Mouse (Mus musculus) B cell, adult 2 months (primary cell): ENCODE measurements around the gene Trio.

Experiments used
- DNase-seq, 2 experiments: peaks; one replicate each; pipeline ENCODE4 v3.0.0; 2022

Gene Trio

DNA sequence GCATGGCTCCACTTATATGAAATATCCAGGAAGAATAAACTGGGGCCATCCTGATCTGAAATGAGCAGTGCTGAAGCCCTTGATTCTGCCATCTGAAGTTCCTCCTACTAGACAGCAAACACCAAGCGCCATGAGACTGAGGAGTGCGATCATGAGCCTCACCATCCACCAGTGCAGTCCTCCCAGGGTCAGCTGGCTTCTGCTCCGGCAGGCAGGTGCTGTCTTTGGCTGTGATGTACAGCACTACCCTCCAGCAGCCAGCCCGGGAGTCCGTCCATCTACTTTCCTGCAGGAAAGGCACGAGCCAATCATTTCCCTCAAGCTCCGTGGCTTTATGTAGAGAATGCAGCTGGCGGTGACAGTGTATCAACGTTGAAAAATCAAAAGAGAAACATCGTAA, 10.0 kb upstream of the Trio start:
- DNase-seq, result no peak

DNA sequence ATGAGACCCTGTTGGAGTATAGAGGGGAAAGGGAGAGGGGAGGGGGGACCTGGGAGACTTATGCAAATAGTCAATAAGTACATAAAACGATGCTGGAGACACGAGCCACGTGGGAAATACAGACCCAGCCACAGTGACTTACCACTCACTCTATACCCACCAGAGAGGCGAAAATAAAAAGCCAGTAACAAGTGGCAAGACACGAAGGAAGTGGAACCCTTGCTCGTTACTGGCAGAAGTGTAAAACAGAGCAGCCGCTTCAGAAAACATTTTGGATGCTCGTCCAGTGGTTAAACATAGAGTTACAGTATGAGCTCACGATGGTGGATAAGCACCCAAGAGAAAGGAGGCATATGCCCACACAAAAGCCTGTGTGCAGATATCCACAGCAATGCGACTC, 9.0 kb upstream of the Trio start:
- DNase-seq, result no peak

DNA sequence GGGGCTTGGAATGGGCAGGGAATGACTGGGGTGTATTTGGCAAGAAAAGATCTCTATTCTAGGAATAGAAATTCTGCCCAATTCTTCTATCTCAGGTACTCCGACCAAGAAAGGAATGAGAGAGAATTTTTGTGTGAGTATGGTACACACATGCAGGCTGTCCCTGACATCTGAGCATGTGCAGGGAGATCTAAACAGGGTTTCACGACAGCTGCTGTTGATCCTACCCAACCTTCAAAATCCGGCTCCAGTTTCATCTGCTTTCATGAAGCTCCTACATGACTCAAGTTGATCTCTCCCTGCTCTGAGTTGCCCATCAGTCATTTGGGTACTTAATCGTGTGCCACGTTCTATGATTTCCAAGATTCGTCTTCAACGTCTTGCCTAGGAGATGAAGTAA, 3.7 kb upstream of the Trio start:
- no peak for DNase-seq

DNA sequence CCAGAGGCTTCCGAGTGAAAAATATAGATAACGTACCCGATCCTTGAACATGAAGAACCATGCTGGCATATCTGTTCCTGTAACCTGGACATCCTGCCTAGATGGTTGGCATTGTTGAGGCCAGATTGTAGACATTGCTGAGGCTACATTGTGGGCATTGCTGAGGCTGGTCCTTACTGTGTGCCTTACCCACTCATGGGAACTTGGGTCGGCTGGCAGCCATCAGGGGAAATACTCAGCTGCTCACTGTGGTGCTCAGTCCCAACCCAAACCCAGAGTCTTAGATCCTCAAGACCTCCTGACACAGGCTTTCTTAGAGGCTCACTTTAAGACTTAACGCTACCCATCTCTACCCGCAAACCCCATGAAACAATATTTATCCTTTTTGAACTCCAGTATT, 2.9 kb upstream of the Trio start:
- DNase-seq, result no peak

DNA sequence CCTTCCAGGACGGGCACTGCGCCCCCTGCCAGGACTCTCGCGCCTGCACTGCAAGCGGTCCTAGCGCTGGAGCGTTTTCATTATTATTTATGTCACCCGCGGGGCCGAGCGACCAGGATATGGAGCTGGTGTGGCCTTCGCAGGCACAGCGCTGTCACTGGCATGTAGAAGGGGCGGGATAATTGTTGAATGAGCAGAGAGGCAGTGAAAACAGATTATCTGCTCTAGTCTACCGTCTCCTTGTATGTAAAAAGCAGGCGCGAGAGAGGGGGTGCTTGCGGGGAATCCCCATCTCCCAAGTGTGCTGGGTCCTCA, 476 bp upstream of the Trio start:
- no peak for DNase-seq

DNA sequence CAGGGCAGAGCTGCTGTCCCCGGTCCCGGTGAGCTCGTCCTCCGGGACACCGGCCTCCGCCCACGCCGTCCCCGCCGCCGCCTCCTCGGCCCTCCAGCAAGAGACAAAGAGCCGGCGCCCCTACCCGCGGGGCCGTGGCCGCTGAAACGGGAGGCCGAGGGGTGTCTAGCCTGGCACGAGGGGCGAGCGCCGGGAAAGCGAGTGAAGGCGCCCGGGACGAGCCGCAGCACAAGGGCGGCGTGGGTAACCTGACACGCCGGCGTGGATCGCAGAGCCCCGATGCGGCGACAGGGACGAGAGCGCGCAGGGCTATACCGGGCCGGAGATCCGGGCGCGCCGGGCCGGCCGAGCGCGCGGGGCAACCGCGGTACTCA, 696 bp downstream of the Trio start:
- peak in 1 of 2 experiments; percentile 58 for DNase-seq

DNA sequence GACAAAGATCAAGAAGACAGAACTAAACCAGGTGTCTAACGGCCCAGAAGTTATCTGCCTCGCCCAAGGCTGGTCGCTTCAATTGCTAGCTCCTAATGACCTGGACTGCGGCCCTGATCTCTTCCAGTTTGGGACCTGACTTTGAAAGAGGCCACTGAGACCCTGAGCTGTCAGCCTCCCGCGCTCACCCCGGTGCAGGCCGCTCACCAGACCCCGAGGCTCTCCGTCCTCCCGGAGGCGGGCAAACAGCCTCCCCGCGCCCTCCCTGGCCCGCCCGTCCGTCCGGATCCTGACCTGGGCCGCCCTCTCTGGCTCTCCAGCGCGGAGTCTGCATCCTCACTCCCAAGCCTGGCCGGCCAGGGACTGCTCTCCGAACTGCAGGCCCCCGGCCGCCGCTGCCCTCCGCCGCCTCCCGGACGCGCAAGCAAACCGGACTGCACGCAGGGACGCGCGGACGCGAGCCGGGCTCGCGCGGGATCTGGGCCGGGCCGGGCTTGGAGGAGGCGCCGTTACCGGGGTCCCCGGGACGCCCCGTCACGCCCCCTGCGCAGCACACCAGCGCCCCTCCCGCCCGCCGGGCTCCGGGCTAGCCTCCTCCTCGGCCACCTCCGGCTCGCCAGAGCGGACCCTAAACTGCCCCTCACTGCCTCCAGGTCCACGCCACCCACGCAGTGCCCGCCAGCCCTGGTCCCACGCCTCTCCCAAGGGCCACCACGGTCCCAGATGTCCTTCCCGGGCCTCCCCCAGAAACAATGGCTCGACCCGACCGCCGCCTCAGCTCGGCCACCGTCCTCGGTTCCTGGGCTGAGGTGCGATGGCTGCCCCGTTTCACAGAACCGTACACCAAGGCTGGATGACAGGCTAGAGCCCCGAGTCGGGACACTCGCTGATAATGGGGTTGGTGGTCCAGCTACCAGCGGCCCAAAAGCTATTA, 1.4 kb downstream of the Trio start:
- DNase-seq, result peak; percentile 26 to 43

DNA sequence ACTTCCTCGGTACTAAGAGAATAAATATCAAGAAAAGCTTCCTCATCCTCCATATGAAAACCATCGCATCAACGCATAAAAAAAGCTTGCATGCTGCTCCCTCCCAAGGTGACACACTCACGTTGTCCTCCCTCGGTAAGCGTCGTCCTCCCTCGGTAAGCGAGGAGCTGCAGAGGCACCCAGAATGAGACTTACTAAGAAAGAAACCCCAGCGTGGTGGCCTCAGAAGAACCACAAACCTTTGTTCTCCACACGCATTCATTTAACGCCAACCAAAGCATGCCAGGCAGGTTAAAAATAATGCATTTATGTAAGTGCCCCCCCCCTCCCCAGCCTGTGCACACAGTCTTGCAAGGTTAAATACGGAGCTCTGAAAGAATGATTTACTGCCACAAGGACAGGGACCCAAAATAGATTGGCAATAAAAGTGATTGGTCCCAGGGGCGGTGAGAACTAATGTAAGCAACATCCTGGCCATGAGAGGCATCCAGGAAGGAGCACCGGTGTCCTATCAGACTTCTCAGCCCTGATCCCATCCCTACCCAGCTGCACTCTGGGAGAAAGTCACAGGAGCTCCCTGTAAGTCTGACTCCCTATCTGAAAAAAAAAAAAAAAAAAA, 3.9 kb downstream of the Trio start:
- no peak for DNase-seq

DNA sequence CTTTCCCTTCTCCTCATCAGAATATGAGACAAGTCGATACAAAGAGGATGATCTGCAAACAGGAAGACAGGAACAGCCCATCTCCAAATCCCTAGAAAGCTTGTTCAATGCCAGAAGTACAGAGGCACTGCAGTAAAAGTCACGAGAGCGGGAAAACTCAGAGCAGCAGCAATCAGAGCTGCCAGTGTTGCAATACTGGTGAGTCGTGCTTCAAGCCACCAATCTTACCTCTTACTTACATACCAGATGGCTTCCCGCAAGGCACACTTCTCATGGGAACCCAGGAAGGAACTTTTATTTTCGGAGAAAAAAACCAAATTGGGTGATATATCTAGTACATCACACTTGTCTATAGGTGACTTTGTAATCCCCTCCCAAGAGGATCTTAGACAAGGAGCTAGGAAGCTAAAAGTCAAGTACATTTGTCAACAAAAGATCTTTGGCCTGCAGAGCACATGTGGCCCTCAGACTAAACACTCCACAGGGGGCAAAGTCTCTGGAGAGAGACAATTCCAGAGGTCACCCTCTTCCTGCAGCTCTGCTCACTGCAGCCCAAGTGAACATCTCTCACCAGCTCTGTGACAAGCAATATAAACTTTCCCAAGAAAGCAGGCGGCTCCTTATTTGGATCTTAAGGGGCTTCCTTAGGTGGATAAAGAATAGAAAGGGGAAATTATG, 6.1 kb downstream of the Trio start:
- DNase-seq, result no peak

DNA sequence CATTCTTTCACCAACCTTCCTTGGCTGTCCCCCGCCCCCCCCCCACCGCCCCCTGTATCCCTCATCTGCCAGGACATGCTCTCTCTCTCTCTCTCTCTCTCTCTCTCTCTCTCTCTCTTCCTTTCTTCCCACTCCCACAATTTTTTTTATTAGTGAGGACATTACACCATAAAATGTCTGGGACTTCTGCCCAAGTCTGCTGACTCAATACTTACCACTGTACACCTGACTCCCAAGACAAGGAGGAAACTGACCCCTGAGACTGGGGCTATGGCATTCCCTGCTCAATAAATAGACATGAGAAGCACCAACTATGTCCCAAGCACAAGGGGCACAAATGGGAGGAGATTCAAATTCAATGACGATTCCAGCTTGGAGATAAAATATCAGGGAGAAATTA, 18.1 kb downstream of the Trio start:
- no peak for DNase-seq

DNA sequence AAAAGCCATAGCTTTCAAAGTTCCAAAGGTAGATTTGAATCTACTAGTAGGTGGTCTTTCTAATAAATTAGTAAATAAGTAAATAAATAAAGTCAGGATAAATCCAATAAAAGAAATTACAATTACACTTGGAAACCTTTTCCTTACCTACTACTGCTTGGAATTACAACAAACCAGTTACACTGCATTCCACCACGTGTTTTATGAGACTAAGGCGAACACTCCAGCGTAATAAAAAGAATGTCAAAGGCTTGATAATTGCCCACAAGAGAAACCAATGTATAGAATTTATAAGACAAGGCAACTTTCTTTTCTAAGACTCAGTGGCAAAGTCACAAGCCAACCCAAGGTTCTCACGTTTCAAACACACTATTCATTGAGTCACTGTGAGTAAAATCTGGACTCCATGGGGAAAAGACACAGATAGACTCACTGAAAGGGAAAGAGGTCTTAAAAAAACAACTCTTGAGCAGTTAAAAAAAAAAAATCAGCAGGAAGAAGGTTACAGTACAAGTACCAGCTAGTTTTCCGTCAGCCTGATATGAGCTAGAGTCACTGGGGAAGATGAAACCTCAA, 21.4 kb downstream of the Trio start:
- DNase-seq, result no peak

DNA sequence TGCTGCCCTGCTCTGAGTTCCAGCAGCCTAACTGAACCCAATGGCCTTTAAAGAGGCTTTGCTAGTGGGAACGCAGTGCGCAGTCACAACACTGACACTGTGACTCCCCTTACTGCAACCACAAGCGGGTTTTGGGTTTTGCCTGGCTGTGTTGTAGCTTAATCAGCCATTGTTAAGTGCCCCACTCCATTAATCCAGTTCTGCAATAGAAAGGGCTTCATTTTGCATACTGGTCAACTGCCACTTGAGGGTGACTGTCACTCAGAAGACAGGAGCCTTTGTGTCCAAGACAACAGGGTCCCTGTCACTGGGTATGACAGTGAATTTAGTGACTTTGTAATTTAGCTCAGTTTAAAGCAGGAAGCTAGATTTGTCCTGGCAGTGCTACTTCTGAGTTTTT, 23.1 kb downstream of the Trio start:
- DNase-seq, result no peak

DNA sequence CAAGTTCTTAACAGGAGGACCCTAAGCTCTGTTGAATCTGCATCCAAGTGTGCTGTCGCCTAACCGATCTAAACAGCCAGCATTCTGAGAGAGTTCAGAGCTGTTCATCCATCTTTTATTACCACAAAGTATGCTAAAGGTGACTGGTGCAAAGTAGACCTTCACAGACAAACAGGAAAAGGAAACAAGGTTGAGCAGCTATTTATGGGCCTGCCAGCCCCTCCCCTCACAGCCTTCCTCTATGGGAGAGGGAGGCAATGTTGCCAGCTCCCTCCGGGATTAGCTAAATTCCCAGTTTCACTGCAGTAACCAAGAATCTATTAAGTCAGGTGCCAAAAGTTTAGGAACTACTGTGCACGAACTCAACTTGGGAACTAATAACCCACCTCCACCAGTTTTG, 24.3 kb downstream of the Trio start:
- DNase-seq, result no peak

DNA sequence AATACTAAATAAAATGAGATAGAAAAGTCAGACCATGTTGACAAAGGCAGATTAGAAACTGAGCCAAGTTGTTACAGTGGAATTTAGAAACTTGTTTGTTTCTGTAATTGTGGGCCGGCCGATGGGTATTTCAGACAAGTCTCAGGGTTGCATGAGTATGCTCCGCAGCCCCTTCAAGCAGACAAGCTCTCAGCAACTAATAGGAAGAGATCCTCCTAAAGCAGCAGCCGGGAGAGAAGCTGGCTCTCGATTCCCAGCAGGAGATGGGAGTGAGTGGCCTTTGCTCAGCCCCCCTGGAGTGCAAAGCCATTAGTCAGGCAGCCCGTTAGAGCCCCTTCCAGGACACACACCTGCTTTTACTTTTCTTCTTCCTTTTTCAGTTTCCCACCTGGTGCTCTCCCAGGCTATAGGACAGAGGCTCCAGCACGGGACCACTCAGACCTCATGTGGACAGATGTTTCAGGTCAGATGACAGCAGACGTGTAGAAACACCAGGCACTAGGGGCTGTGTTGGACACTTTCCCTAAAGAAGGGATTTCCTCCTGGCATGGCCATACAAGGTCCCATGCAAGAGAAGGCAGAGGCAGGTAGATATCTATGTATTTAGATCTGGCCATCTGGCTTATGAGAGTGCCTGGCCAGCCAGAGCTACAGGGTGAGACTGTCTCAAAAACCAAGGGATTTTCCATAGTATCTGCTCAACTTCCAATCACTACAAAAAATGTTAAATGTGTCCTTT, 26.9 kb downstream of the Trio start:
- no peak for DNase-seq

DNA sequence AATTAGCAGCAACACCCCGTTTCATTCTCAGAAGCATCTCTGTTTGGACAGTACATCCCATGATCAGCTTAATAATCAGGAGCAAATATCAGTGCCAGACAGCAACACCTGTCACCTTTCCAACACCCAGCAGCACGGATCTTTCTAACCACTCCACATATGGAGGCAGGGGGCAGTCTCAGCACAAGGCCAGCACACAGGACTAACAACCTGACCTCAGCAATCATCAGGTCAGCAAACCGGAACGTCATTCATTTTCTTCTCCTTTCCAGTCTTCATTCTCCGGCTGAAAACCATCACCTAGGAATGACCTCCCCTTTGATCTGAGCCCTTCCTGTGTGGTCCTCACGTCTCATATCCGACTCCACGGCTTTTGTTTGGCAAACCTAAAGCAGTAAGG, 27.7 kb downstream of the Trio start:
- no peak for DNase-seq

DNA sequence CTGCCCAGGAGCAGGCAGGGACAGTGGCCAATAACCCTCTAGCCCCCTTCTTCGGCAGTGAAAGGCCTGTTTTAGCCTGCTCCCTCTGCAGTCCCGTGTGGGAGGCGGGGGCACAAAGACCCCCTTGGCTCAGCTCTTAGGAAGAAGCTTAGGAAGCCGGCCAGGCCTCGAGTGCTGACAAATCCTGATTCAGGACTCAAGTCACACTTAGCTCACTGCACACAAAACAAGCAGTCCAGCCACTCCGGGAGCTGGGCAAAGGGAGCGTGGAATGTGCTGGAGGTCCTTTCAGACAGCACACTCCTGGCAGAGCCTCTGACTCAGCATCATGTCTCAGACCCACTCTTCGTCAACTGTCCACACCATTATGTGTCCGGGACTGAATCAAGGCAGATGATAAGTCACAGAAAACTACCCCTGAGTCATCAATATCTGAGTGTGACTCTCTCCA, 28.2 kb downstream of the Trio start:
- no peak for DNase-seq

DNA sequence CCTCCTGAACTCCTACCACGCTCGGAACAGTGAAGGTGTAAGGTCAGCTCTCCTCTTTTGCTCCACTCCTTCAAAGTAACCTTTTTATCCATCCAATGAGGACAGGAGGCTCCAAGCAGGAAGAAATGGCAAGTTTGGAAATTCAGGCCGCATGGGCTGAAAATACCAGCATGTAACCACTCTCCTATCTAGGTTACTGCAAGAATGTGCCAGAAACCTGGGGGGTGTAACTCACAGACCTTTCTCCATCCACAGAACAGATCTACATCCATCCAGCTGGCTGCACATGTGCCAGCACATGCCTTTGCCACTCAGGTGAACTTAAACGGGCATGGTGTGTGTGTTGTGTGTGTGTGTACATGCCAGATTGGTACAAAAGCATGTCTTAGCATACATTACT, 28.9 kb downstream of the Trio start:
- DNase-seq, result no peak

DNA sequence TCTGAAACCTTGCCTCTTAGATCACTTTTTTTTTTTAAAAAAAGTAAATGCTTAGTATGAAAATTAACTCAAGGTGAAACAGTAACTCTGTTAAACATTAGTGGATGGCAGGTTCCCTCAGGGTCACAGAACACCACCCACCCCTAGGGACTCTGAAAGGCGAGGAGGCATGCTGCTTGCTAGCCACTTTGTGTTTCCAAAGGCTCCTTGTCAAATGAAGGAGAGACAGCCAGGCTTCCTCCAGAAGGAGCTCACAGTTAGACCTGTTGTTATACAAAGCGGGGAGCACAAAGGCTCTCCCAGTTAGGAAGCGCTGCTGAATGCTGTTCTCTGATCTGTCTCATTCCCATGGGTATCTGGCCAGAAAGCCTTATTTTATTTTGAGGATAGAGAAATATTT, 30.2 kb downstream of the Trio start:
- no peak for DNase-seq

DNA sequence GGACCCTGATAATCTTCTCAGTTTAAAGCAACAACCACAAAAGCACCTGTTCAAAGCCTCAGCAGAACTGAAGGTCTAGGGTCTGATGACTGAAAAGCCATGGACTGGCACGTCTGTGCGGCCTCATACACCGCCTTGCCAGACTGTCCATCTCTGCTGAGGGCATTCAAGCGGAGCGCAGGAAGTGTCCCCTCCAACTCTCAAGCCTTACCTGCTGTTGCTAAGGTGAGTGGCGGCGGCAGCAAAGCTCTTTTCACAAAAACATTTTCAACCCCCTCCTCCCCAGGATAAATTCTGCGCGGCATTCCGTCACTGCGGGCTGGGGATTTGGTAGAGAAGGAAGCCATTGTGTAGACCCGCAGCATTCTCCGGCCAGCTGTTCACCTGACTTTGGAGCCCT, 30.8 kb downstream of the Trio start:
- DNase-seq, result no peak

DNA sequence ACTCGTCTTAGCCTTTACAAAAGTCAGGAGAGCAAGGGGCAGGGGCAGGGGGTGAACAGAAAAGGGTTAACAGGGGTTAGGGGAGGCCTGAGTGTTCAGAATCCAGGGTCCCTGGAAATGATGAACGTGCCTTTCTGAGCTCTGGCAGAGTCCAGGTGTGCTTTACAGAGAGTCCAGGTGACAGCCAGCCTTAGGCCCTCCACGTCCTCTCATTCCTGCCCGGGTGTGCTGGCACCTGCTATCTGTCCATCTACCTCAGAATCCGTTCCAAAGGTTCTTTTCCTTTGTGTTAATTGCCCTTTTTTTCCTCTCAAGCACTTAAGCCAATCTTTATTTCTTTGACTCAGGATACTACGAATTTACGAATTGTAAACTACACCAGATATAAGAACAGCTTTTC, 32.1 kb downstream of the Trio start:
- no peak for DNase-seq

DNA sequence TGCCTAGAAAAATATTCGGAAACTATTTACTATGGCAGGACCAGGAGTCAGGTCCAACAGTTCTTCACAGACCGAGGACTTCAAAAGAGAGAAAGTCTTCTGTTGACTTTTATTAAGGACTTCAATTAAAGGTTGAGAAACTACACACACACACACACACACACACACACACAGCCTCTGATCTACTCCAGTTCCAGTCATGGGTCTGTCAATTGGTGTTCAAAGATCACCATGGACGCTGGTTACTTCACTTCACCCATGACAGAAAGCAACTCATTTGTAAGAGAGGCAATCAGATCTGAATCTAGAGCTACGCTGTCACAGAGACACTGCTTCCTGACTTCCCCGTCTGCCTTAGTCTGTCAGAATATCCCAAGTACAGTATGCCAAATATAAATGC, 33.1 kb downstream of the Trio start:
- no peak for DNase-seq

DNA sequence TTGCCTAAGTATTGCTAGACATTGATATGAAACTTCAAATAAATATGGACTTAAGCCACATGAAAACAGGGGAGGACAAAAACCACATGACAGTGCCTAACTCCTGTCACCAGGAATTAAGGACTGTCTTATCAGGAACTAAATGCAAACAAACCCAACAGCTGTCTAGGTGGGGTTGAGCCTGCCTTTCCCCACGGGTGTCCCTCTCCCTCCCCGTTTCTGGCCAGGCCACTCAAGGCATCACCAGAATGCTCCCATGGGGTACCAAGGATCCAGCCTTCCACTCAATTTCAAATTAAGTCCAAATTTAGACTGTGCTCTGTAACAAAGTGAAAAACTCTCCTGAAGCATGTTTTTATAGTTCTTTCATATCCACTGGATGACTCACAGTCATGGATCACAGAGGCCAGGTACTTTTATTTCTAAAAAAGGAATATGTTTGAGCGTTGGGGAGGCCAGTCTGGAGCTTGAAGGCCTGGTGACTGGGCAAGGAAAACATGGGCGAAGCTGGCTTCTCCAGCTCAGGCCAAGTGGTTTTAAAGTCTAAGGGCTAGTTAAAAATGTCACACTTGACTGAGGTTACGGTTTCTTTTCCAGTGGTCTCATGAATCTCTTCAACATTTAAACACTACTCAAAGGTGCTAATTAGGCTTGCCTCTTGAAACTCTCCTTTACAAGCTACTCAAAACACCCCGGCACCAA, 33.6 kb downstream of the Trio start:
- no peak for DNase-seq
